Mouse (Mus musculus) adrenal gland, adult 18-20 months (tissue): ENCODE results near the gene Olfr1381. TPM values are rescaled to one million over a fixed set of nuclear protein-coding genes. Genes with fewer than 3 reads are reported as not detected.
"Not testable (repeated sequence)": the region's sequence is repeated elsewhere in the genome, so short reads cannot be mapped to it uniquely, and the experiment has no call there.

ENCODE experiments used
- DNase-seq, 2 experiments: peaks; one replicate each; pipeline ENCODE4 v3.0.0; 2021 to 2022; ENCODE audit warnings: low spot score in 2 of 2
- long read RNA-seq, 2 experiments: library from polyadenylated mRNA; stranded (forward); transcript quantifications; one replicate each; pipeline ENCODE4 v2.0.0; 2021
- total RNA-seq, 2 experiments: library from RNA; stranded (reverse); gene quantifications; 1 replicate in 1 of 2; 2 replicates in 1 of 2; pipeline ENCODE4 v1.2.3; 2021

Gene Olfr1381
- not detected for total RNA-seq
- long read RNA-seq, experiment 1, result 0 reads
- long read RNA-seq, experiment 2, result 0 reads

GRCm38 (mm10) chr11:49543149-49543548, at the start of gene Olfr1381:
Olfr1381 (plus strand) TSS chr11:49543449.
- DNase-seq, result not testable (repeated sequence)

- no peak for DNase-seq
Measured at GRCm38 (mm10) chr11:49518086-49518485, 25.2 kb upstream of the Olfr1381 start.

GRCm38 (mm10) chr11:49519348-49519747, 23.9 kb upstream of the Olfr1381 start, which contains the start of gene Olfr1383:
Olfr1383 (plus strand) TSS chr11:49519648.
- DNase-seq, result no peak

GRCm38 (mm10) chr11:49527947-49528346, 15.3 kb upstream of the Olfr1381 start, which contains the start of gene Olfr1382:
Olfr1382 (plus strand) TSS chr11:49528247.
- no peak for DNase-seq

- DNase-seq, result no peak
Measured at GRCm38 (mm10) chr11:49532761-49533160, 10.5 kb upstream of the Olfr1381 start.

GRCm38 (mm10) chr11:49536631-49537030, 6.6 kb upstream of the Olfr1381 start:
- not testable (repeated sequence) for DNase-seq

GRCm38 (mm10) chr11:49554033-49554432, 10.8 kb downstream of the Olfr1381 start:
- not testable (repeated sequence) for DNase-seq

- not testable (repeated sequence) for DNase-seq
Measured at GRCm38 (mm10) chr11:49556578-49556977, 13.3 kb downstream of the Olfr1381 start, which contains the start of gene Olfr1380. Olfr1380 (plus strand) TSS chr11:49556878.

GRCm38 (mm10) chr11:49575054-49575453, 31.8 kb downstream of the Olfr1381 start:
- not testable (repeated sequence) for DNase-seq

- not testable (repeated sequence) for DNase-seq
Measured at GRCm38 (mm10) chr11:49580452-49580851, 37.2 kb downstream of the Olfr1381 start.

GRCm38 (mm10) chr11:49590213-49590612, 47.0 kb downstream of the Olfr1381 start:
- DNase-seq, result no peak

- DNase-seq, result not testable (repeated sequence)
Measured at GRCm38 (mm10) chr11:49597149-49597548, 53.9 kb downstream of the Olfr1381 start.

Other genes with a start within 250 kb of the Olfr1381 start
- gene Olfr10, start 238.7 kb upstream of the Olfr1381 start, total RNA-seq, result not detected
- not detected for gene Olfr1391, start 220.7 kb upstream of the Olfr1381 start, total RNA-seq
- not detected for gene Olfr1390, start 208.3 kb upstream of the Olfr1381 start, total RNA-seq
- not detected for gene Olfr1389, start 120.4 kb upstream of the Olfr1381 start, total RNA-seq
- gene Olfr1388, start 106.8 kb upstream of the Olfr1381 start, total RNA-seq, result under 1 TPM in 1 of 2 experiments, not detected in 1; 0.17 TPM
- not detected for gene Olfr1387, start 88.1 kb upstream of the Olfr1381 start, total RNA-seq
- gene Olfr1386, start 78.4 kb upstream of the Olfr1381 start, total RNA-seq, result not detected
- gene Olfr1385, start 54.4 kb upstream of the Olfr1381 start, total RNA-seq, result not detected
- not detected for gene Olfr1384, start 36.7 kb upstream of the Olfr1381 start, total RNA-seq
- gene Olfr1383, start 23.8 kb upstream of the Olfr1381 start, total RNA-seq, result under 1 TPM; 0.56 to 0.61 TPM
- gene Olfr1382, start 15.2 kb upstream of the Olfr1381 start, total RNA-seq, result not detected
- not detected for gene Olfr1380, start 13.4 kb downstream of the Olfr1381 start, total RNA-seq
- 10 to 100 TPM; 14.4 to 14.5 TPM for gene Flt4, start 65.8 kb downstream of the Olfr1381 start, total RNA-seq
- gene Scgb3a1, start 120.2 kb downstream of the Olfr1381 start, total RNA-seq, result not detected
- gene Cnot6, start 169.3 kb downstream of the Olfr1381 start, total RNA-seq, result 10 to 100 TPM; 34.5 to 42.0 TPM